Mouse (Mus musculus) ZHBTc4 (cell line): Measurements from ENCODE around the gene Prkcz.

ENCODE experiments used
- DNase-seq: peaks from one replicate; pipeline ENCODE4 v3.0.0-alpha.2; 2011; ENCODE audit warnings: low read depth, low spot score

The Prkcz gene

DNA sequence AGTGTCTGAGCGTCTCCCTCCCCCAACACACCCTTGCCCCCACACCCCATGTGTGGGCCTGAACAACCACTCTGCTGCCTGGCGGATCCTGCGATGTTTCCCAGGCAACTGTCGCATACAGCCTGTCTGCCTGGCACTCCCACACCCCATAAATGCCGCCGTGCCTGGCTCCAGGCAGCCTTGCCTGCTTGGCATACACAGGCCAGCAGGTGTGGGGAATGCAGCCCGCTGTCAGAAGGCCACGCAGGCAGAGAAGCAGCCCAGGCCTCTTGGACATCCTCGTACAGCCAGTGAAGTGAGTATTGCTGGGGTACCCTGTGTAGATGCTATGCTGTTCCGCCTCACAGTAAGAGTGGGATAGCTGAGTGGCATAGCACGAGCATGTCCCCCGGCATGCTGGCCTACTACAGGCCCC, 114.5 kb downstream of the Prkcz start:
- peak; percentile 15 for DNase-seq

DNA sequence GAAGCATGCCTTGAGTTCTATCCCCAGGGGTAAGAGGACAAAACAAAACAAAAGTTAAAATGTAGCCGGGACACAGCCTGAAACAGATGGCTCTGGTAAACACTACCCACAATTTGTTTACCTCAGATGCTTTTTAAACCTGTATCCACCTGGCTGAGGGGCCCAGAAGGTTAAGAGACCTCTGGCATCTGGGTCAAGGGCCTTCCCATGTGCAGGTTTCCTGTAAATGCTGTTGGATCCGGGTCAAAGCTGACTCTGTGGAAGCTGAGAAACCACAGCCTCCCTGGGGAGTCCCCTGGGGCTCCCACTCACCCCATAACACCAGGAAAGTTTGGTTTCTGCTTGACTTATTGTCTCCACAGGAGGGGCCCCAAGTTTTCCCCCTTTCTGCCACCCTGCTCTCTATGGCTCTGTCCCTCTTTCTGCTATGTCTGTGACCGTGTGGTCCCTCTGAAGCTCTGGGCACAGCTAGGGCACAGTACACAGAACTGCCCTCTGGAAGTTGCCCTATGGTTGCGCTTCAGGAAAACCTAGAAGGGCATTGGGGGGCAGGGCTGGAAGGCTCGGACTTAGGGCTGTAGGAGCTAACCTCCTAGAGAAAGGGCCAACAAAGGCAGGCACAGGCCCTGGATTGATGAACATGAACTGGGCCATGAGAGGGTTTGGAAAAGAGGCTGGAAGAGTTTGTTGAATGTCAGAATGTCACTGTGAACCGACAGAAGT, 115.2 kb downstream of the Prkcz start:
- no peak for DNase-seq

DNA sequence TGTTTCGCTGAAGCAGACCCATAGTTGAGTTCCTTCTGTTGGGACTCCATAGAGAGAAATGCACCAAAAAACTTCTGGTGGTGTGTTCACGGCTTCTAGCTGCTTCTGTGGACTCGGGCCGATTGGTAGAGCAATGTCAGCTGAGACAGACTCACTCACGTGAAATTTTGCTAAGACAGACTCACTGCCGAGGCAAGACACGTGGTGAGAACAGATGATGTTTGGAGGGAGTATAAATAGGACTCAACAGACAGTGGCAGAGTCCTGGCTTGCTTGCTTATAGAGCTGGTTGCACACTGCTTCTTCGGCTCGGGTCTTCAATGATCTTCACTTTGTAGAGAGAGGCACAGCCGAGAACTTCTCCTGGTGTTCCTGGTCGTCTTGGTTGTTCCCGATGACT, 117.9 kb downstream of the Prkcz start:
- no peak for DNase-seq

DNA sequence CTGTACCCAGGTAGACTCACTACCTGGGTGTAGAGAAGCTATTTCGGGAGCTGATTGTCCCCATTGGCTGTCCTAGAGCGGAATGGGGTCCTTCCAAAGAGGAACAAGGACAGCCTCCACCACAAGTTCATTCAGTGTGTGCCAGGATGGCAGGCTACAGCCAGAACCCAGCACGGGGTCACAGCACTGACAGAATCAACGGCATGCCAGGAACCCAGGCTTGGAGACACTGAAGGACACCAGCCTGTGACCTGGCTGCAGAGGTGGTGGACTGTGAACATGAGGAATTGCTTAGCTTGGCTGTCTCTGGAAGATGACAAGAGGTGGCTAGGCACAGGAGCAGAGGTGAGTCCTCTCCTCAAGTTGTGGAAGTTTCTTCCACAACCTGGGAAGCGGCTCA, 118.9 kb downstream of the Prkcz start:
- DNase-seq: no peak

DNA sequence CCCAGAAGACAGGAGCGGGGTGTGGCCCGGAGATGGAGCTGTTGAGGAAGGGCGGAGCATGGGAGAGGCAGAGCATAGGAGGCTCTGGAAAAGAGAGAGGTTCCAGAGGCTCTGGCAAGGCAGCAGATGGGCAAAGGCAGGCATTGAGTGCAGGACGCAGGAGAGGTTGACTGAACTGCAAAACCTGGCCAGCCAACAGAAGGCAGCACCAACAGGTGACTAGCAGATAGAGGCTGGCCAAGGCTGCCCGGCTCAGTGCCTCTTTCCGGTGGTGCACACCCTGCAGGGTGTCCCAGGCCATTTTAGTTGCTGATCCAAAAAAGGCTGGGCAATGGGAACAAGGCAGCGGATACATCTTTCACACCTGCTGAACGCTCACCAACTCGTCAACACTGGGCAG, 119.4 kb downstream of the Prkcz start:
- no peak for DNase-seq

DNA sequence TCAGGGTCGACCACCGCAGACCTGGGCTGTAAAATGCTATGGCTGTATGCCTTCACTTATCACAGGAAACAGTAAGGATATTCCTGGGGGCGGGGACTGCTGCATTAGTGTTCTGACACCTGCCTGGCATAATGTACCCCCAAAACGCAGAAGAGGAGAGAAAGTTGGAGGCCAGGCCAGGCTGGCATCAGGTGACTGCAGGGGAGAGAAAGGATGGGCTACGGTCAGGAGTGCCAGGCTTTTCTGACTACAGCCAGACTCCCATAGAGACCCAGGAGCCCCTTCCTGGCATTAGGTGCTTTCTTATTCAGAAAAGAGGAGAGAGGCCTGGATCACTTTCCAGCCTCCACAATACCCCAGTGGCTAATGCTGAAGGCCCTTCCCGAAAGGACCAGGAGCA, 121.7 kb downstream of the Prkcz start:
- no peak for DNase-seq

DNA sequence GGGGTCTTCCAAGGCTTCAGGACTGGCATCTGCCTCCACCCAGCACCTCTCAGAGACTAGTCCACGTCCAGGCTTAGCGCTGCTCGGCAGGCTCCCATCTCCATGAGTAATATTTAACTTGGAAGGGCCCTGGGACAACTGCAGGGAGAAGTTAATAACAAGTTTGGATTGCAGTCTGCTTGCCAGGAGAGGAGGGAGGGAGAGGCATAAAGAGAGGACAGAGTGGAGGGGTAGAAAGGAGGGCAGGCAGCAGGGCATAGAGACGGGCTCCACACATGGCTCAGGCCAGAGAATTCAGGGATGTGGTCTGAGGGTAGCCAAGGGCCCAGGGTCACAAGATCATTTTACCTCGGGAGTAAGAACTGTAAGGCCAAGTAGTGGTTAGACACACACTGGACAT, 122.9 kb downstream of the Prkcz start:
- DNase-seq: no peak

DNA sequence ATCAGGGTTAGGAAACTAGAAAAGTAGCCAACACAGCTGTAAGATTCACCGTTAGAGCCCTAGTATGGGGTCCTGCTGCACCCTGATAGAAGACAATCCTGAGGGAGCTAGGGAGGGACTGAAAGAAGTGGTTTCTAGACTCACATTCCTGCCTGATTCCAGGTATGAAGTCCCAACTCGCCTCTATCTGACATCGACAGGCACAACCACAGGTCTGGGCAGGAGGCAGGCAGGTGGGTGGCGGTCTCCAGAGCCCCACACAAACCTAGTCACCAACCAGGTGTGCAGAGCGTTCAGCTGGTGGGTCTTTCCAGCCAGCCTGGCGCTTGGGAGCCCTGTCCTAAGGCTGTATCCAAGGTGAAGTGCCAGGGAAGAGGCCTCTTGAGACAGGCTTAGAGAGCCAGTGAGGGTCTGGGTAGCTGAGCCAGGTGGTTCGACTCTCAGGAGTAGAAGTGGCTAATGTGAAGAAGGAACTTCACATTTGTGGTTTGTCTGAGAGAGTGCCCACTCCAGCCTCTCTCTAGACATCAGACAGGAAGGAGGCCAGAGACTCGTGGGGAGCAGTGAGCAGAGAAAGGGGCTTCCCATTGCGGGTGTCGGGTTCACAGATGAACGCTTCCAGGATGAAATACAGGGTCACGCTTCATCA, 124.3 kb downstream of the Prkcz start:
- DNase-seq: no peak

DNA sequence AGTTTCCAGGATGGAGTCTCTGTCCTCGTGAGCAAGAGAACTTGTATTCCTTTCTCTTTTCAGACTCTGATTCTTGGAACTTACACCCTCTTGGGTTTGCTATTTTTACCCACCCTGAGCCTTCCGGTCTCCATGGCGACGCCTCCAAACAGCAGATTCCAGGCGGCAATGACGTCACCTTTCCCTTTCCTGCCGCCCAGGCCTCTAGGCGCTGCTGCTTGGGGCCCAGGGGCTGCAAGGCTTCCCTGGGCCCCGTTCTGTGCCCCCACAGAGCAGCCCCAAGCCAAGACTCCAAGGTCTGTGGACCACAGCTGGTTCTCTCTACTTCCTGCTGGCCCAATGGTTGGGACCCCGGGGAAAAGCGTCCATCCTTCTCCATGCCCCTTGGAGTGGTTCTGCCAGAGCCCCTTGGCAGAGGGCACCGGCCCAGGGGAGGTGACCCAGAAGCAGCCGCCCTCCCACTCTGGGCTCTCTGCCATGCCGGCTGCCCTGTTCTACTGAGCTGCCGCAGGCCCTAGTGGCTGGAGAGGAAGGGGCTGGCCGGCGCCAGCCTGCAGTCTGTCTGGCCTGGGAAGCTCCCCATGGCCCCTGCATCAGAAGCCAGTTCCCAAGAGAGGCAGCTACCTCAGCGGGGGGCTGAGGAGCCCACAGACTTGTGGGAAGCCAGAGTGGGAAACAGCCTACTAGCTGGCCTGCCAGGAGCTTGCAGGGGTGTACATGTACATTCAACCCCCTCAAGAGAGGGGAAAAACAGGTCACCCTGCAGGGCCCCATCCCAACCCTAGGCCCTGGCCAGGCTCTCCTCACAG, 125.6 kb downstream of the Prkcz start:
- DNase-seq: peak; percentile 86

DNA sequence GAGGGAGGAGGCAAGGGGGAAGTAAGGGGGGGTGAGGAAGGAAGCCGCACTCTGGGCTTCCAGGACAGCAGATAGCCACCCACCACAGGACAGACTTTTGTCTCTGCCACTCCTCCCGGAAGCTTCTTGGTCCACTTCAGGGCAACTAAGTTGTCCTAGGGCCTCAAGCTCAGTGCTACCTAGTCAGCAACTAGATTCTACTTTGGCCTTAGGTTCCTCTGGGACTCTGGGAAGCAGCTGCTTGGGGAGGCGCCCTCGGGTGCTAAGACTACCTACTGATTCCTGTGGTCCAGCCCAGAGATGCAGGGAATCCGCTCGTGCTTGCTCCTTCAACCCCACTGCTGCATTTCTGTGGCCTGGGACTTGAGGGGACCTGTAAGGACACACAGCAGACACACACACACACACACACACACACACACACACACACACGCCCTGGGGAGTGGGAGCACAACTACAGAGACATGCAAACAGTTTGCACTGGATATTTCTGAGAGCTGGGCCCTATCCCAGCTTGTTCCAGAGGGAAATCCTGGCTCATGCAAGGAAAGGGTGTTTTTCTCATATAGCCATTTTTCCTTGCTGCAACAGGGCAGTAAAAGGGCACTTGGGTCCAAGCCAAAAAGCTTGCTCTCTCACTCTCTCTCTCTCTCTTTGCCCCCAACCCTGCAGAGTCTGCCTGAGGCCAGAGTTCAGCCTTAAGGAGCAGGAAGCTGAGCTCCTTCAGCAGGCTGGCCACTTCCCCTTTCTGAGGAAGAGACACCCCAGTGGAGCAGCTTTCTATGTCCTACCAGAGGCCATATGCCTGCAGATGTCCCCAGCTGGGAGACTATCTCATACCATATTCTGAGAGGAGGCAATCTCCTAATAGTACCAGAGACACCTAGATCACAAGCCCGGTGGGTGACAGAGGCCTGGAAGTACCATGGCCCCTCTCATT, 126.5 kb downstream of the Prkcz start:
- DNase-seq: no peak

DNA sequence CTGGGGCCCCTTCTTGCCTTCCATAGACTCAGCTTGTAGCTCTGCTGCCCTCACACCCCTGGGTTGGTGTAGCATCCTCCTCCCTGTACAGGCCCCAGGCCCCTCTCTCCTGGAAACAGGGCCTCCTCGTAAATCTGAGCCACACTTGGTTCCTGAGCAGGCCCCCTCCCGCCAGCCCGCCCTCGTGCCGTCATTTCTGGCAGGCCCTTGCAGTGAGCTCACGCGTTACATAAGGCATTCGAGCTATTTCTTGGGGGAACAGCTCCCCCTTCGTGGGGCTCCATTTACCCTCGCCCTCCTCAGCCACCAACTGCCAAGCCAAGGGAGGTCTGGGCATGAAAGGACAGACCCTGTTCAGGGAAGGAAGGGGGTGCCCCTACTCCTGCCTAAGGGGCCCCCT, 127.3 kb downstream of the Prkcz start:
- DNase-seq: no peak

DNA sequence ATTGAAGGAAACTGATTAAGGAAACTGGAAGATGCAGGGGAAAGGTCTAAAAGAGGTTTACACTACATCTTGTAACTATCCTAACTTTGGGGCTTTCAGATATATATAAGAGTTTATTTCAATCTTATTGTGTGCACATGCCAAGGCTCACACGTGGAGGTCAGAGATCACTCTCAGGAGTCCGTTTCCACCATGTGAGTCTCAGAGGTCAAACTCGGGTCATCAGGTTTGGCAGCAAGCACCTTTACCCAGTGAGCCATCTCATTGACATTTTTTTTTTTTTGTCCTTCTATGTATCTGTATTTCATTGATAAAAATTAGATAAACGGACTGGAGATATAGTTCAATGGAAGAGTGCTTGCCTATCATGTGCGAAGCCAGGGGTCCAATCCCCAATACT, 132.7 kb downstream of the Prkcz start:
- no peak for DNase-seq

DNA sequence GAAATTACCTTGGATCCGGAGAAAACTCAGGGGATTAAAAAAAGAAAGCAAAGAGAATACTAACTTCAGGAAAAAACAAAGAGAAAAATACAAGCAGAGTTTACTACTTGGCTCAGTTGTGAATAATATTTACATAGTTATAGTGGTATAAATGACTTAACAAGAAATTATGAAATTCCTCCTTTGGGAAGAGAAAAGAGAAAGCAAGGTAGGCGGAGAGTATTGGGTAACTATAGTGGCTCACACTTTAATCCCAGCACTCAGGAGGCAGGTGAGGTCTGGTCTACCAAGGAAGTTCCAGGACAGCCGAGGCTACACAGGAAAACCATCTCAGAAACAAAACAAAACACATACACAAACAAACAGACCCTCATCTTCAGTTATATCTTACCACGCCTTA, 133.2 kb downstream of the Prkcz start:
- no peak for DNase-seq

DNA sequence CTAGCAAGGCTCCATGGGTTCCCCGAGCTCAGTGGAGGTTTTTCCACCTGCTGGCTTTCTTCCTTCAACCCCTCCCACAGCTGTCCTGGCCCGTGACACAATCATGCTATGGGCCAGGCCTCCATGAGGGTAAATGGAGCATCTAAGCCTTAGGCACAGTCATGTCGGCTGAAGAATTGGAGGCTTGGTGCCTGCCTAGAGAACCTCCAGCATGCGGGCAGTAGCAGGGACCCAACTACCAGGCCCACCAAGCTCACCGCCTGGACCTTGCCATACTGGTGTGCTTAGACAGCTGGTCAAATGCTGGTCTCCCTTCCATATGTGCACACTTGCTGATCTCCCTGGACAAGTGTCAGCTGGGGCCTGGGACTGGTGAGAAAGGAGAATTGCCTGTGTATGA, 135.2 kb downstream of the Prkcz start:
- no peak for DNase-seq

DNA sequence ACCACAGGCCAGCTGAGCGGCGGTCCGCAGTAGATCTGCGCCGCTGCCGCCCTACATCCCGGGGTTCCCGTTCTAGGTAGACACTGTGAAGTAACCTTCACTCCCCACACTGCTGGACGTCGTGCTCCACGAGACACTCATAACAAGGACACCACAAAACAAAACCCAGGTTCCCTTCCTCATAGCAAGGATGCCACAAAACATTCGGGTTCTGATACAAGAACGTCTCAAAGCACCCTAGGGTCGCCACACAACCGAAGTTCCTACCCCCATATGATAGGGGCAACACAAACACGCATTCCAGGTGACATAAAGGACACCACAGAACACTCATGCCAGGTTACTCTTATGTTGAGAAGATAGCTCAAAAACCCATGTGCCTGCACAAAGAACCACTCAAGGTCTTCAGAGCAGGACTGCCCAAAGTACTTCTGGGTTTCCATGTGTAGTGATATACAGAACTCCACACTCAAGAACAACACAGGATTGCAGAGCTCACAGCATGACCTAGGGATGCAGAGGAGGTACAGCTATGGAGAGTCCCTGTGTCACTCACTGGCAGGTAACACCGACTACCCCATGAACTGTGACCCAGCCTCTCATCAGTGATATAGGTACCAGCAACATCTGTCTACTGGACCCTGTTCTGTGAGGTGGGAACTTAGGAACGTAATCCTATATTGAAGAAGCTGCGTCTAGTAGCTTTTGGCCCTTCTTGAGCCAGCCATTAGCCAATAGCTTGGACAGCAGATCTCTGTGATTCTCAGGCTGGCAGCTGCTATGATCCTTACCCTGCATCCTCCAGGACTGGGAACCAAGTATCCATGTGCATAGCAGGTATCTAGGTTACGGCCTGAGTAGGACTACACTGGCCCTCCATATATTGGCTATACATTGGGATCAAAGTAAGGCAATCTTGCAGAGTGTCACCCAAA, 137.3 kb downstream of the Prkcz start:
- no peak for DNase-seq

DNA sequence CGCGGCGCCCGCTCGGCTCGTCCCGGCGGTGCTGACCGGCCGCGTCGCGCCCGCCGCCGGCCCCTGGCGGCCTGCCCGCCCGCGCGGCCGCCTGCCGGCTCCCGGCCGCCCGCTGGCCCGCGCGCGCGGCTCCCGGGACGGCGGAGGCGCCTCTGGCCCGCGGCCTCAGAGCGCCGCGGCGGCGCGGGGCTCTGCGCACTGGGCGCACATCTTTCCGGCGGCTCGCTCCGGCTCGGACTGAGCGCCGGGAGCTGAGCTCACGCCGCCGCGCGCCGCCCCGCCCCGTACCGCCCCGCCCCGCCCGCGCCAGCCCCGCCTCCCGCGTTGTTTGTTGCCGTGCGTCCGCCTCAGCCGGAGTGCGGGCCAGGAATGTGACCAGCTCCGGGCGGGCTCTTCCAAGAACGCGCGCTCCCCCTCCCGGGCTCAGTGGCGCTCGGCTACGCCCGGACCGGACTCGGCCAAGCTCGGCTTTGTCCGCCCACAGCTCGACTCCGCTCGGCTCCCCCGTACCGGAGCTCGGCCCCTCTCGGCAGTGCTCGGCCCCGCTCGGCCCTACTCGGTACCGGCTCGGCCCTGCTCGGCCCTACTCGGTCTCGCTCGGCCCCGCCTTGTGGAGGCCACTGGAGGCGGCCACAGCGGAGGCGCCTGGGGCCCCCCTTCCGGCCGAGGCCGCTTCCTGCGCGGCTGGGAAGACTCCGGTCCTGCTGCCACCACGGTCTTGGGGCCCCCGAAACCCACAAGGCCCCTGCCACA, 138.1 kb downstream of the Prkcz start:
- DNase-seq: peak; percentile 96

DNA sequence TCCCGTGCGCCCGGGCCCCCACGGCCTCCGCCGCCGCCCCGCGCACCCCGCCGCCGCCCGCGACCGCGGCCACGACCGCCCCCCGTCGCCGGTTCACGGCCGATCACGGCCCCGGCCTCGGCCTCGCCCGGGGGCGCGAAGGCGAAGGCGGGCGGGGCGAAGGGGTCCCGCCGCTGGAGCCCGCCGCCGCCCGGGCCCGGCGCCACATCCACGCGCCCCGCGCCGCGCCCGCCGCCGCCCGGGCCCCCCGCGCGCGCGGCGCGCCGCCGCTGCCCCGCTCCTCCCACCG, 138.7 kb downstream of the Prkcz start, which contains the start of gene Ski:
TSS of gene Ski (minus strand) at position 41 of the 289 bp plus-strand sequence.
- DNase-seq: no peak

DNA sequence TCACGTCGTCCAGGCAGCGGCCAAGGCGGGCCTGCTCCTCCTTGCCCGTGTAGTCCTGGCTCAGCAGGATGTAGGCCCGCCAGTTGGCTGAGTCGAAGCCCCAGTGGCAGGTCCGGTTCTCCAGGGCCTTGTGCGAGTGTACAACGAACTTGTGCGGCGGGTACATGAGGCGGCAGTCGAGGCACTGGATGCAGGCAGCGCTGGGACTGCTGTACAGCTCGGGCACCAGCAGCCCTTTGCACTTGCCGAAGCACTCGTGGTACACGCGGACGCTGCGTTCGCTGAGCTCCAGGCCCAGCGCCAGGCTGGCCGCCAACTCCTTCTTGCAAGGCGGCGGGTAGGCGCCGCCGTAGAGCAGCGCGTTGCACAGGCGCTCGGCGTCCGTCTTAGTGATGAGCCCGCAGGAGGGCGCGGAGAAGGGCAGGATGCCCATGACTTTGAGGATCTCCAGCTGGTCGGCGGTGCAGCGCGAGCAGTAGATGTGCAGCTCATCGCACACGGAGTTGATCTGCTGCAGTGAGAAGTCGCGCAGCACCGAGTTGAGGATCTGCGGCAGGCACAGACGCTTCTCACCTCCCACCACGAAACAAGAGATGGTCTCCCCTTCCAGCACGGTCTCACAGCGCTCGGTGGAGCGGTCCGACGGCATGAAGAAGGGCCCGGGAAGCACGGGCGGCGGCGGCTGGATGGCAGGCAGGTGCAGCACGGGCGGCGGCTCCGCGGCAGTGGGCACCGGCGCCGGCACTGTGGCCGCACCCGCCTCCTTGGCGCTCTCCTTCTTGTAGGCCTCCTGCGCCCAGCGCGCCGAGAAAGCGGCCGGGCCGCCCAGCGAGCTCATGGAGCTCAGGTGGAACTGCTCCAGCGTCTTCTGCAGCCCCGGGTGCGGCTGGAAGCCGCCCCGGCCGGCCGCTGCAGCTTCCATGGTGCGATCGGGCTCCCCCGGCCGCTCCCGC, 139.3 kb downstream of the Prkcz start:
- DNase-seq: peak; percentile 74

DNA sequence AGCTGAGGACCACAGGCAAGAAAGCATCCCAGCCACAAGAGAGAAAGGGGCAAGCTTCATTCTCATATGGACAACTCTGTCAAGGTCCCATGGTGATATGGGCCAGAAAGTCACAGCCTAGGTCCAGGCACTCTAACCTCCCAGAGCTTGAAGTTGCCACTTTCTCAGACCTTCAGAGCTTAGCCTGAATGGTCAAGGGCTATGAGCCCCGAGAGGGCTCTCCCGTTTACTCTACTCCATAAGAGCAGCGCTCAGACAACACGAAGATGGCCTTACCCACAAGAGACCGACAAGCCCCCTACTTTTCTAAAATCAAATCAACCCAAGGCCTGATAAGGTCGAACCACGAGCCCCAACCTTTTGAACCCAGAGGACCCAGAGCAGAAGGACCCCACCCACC, 140.1 kb downstream of the Prkcz start:
- no peak for DNase-seq
